Mouse (Mus musculus): Measurements from ENCODE around the gene Rhox8.
"Not testable (repeated sequence)": the region's sequence is repeated elsewhere in the genome, so short reads cannot be mapped to it uniquely, and the experiment has no call there.

Rhox8 gene

GRCm38 (mm10) chrX:37878844-37879243 is at the start of gene Rhox8:
Rhox8 (minus strand) TSS chrX:37878944.
- in situ Hi-C loops (cut with MboI, MseI) = no loop called here

DNA sequence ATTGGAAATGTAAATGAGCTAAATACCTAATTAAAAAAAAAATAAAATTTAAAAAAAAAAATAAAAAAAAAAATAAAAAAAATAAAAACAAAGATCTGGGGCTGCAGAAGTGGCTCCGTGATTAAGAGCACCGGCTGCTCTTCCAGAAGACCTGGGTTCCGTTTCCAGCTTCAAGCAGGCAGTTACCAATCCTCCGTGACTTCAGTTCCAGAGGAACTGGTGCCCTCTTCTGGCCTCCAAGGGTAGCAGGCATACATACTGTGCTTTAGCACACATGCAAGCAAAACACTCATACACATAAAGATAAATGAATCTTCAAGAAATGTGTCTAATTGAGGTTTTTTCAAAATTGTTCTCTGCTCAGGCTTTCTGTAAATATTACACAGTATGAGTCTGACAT is 37.6 kb upstream of the Rhox8 start:
- in situ Hi-C loops (cut with MboI, MseI) = no loop called here

DNA sequence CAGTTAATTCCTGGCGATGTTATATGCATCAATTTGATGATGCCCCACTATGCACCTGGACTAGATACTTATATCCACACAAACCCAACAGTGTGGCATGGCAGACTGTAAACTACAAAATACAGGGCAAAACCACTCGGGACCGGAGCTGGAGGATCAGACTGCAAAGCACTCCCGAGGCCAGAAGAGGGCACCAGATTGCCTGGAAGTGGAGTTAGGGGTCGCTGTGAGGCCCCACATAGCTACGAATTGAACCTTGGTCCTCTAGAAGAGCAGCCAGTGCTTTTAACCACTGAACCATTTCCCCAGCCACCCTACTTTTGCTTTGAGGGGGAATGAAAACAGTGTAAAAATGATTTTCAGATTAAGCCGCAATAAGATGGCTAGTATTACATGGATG is 29.8 kb upstream of the Rhox8 start:
- in situ Hi-C loops (cut with MboI, MseI) = no loop called here

DNA sequence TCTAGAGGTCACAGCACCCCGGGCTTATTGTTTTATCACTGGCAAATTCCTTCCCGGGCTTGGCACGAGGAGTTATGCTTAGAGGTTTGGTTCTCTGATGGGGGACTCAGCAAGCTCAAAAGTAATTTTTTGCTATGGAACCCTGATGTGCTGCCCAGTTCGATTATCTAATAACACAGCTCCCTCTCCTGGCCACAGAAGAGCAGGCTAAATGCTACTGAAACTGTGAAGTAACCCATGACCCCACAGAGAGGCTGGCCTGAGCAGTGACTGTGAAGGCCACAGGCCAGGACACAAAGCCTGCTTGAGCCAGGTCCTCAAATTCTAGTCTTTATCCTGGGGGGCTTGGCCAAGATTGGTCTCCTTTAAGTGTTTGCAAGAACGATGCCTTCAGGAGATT is 25.0 kb upstream of the Rhox8 start:
- in situ Hi-C loops (cut with MboI, MseI) = loop anchor here (5.0 kb wide), 1 partner anchor 76 kb away; the partner anchor contains the start of gene Rhox6

GRCm38 (mm10) chrX:37901670-37902069 is 22.9 kb upstream of the Rhox8 start, which contains the start of gene Rhox9:
Rhox9 (minus strand) TSS chrX:37901770.
- in situ Hi-C loops (cut with MboI, MseI) = loop anchor here (5.0 kb wide), 1 partner anchor 74 kb away; the partner anchor contains the start of gene Rhox6

DNA sequence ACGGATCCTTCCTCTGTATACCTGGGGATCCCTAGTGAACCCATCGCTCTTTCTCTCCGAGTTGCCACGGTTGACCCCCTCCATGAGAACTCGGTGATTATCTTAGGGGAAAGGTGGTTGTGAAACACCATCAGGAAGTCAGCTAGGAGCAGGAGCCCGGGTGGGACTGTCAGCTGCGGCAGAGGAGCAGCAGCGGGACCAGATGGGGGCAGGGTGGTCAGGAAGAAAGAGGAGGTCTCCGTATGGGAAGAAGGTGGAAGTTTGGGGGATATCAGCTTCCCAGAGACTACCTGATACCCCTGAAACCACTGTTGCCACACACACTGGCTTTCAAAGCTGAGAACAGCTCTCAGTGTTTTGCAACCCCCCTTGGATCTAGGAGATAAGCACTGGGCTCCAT is 18.4 kb upstream of the Rhox8 start, which contains the start of gene Rhox7b:
TSS of gene Rhox7b (minus strand) at position 101 of the 400 bp plus-strand sequence.
- in situ Hi-C loops (cut with MboI, MseI) = not testable (repeated sequence)

DNA sequence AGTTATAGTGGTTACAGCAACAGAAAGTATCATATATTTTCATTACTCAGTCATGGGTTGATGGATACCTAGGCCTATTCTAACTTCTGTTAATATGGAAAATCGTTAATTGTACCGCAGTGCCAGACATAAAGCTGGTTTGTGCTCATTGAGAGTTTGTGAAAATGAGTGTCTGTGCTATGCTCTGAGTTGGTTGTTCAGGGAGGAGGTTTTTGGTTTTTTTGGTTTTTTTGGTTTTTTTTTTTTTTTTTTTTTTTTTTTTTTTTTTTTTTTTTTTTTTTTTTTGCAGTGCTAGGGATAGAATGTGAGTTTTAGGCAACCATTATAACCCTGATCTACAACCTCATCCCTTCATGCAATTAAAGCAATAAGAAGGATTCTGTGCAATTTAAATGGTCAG is 7.1 kb downstream of the Rhox8 start:
- in situ Hi-C loops (cut with MboI, MseI) = no loop called here

DNA sequence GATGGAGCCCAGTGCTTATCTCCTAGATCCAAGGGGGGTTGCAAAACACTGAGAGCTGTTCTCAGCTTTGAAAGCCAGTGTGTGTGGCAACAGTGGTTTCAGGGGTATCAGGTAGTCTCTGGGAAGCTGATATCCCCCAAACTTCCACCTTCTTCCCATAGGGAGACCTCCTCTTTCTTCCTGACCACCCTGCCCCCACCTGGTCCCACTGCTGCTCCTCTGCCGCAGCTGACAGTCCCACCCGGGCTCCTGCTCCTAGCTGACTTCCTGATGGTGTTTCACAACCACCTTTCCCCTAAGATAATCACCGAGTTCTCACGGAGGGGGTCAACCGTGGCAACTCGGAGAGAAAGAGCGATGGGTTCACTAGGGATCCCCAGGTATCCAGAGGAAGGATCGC is 47.4 kb downstream of the Rhox8 start, which contains the start of gene Rhox7a:
TSS of gene Rhox7a (plus strand) at position 301 of the 400 bp plus-strand sequence.
- in situ Hi-C loops (cut with MboI, MseI) = loop anchor here (25.0 kb wide), 1 partner anchor 594 kb away; the partner anchor contains the start of genes Rhox2a and Rhox3a

DNA sequence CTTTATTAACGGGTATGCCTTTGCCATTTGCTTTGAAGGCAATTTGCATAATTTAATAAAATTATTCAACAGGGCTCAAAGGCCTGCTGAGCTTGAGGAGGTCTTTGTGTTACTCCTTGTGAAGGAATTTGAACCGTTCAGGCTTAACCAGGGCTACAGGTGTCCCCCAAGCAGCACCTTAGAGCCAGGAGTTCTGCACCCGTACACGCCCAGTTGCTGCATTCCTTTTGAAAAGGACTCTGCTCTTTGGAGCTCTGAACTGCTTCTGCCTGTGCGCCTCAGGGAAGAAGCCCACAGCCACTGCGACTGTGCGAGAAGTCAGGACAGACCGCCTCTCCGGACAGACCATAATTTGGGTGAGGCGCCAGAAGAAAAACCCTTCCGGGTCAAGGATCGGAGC is 52.1 kb downstream of the Rhox8 start, which contains the start of gene Rhox6:
TSS of gene Rhox6 (plus strand) at position 301 of the 400 bp plus-strand sequence.
- in situ Hi-C loops (cut with MboI, MseI) = loop anchor here (5.0 to 25.0 kb wide), 2 partner anchors 76 to 589 kb away; partner anchors contain the start of genes Rhox2a, Rhox3a and Rhox9
